9 mouse cellular contexts compared by ENCODE assay signal in genomic region chr8:70893656-70894384, GRCm38 (mm10). TPM values are rescaled to one million over a fixed set of nuclear protein-coding genes. Genes with fewer than 3 reads are reported as not detected.
DNase-seq lines count a peak whose midpoint lies in the region; ATAC-seq and TF ChIP-seq lines count a peak whose summit lies in the region.
"Had no signal": no experiment of that assay in that cellular context is flagged by ENCODE, and none has a peak within 500 bp of the region (broad histone marks: within the 10 kb centered on the region; RNA-seq: fewer than 3 reads in every experiment).

No protein-coding gene starts in this region.

- peak; percentile 66 to 74 for DNase-seq in heart, adult 2 months
- peak; percentile 75 for DNase-seq in Muller cell, postnatal 12 days (ENCODE audit: inconsistent ontology term)
- peak; percentile 64 to 78 for DNase-seq in heart, postnatal 36 days
- peak; percentile 84 for DNase-seq in left cerebral cortex, postnatal 4 days
- peak; percentile 91 for DNase-seq in midbrain, embryonic 14.5 days
- DNase-seq in thymus, postnatal 0 days (ENCODE audit: low spot score), result peak; percentile 83

- peak; percentile 86 for TF ChIP-seq CTCF in heart, adult 2 months (IDR thresholded peaks at IDR 0.05)

- no peaks in the 10 kb centered on the region for H3K9me3 ChIP-seq in heart, embryonic 11.5 days (replicated peaks; ENCODE audit: control insufficient read depth, low read length)
- no peaks in the 10 kb centered on the region for H3K9me3 ChIP-seq in midbrain, embryonic 14.5 days (ENCODE audit: control insufficient read depth, low read length)
- H3K9me3 ChIP-seq: limb, embryonic 15.5 days had no signal

- no peak overlapping the region for H3K4me3 ChIP-seq in heart, adult 2 months
- H3K4me3 ChIP-seq in heart, embryonic 11.5 days (ENCODE audit: low read depth, low read length), result no peak overlapping the region
- H3K4me3 ChIP-seq in midbrain, embryonic 14.5 days (replicated peaks; ENCODE audit: low read depth, low read length), result no peak overlapping the region
- H3K4me3 ChIP-seq: limb, embryonic 15.5 days had no signal

- intact Hi-C loops in heart, adult 2 months (cut with DNase I), result loop anchor here (1.0 kb wide), 2 partner anchors 21 to 50 kb away; partner anchors contain the start of gene Ccdc124
- intact Hi-C loops in heart, postnatal 36 days (cut with DNase I), result loop anchor here (1.0 kb wide), 1 partner anchor 21 kb away; the partner anchor contains the start of gene Ccdc124
- intact Hi-C loops in left cerebral cortex, postnatal 4 days (cut with DNase I), result loop anchor here (10.0 kb wide), 1 partner anchor 471 kb away; the partner anchor contains the start of gene Use1

- H3K27ac ChIP-seq in heart, adult 2 months, result no peak overlapping the region
- no peak overlapping the region for H3K27ac ChIP-seq in heart, embryonic 11.5 days (ENCODE audit: low read depth, low read length)
- H3K27ac ChIP-seq in midbrain, embryonic 14.5 days (replicated peaks; ENCODE audit: low read depth, low read length), result no peak overlapping the region
- H3K27ac ChIP-seq: limb, embryonic 15.5 days had no signal

- peaks cover 2% of the 10 kb centered on the region; the same call in 1 of the 2 replicates for H3K36me3 ChIP-seq in heart, adult 2 months (ENCODE audit: control insufficient read depth, insufficient read depth, low read length)
- H3K36me3 ChIP-seq in heart, embryonic 11.5 days (ENCODE audit: control insufficient read depth, insufficient read depth, low read length), result peaks cover 18% of the 10 kb centered on the region
- H3K36me3 ChIP-seq in midbrain, embryonic 14.5 days (ENCODE audit: control insufficient read depth, insufficient read depth, low read length), result peaks cover 31% of the 10 kb centered on the region

- H3K9ac ChIP-seq in heart, adult 2 months (ENCODE audit: low read depth, low read length), result no peak overlapping the region
- H3K9ac ChIP-seq in heart, embryonic 11.5 days (ENCODE audit: low read depth, low read length), result no peak overlapping the region
- no peak overlapping the region for H3K9ac ChIP-seq in midbrain, embryonic 14.5 days (replicated peaks; ENCODE audit: low read length)
- H3K9ac ChIP-seq: limb, embryonic 15.5 days had no signal

- TF ChIP-seq POLR2A in heart, adult 2 months (IDR thresholded peaks at IDR 0.05; ENCODE audit: insufficient read depth, low read depth, low read length), result no peak; the same call in none of the 2 replicates

- ATAC-seq in heart, embryonic 11.5 days (replicated peaks; ENCODE audit: insufficient number of reproducible peaks, low FRiP score, low TSS enrichment), result no peak
- peak; percentile 33 for ATAC-seq in common myeloid progenitor, adult 5-6 weeks (replicated peaks; ENCODE audit: low read depth, poor library complexity, severe bottlenecking)
- no peak for ATAC-seq in midbrain, embryonic 14.5 days (ENCODE audit: low FRiP score, low TSS enrichment)

- peaks cover 6% of the 10 kb centered on the region for H3K4me1 ChIP-seq in heart, adult 2 months (ENCODE audit: control insufficient read depth, insufficient read depth, low read length)
- peaks cover 17% of the 10 kb centered on the region for H3K4me1 ChIP-seq in heart, embryonic 11.5 days (ENCODE audit: control insufficient read depth, insufficient read depth, low read length)
- H3K4me1 ChIP-seq in midbrain, embryonic 14.5 days (ENCODE audit: control insufficient read depth, insufficient read depth, low read length), result peaks cover 8% of the 10 kb centered on the region

- no peak overlapping the region for H3K4me2 ChIP-seq in heart, embryonic 11.5 days
- no peak overlapping the region for H3K4me2 ChIP-seq in midbrain, embryonic 14.5 days (ENCODE audit: low read length)
- H3K4me2 ChIP-seq: limb, embryonic 15.5 days had no signal

- no peak for TF ChIP-seq EP300 in heart, adult 2 months (IDR thresholded peaks at IDR 0.05; ENCODE audit: insufficient read depth, low read depth, low read length)

- H3K79me2 ChIP-seq in heart, adult 2 months (replicated peaks; ENCODE audit: control insufficient read depth, insufficient read depth, low read length), result peaks cover 5% of the 10 kb centered on the region

- 42% methylated on average over 12 of the region's 12 CpGs for WGBS in heart, adult 2 months
- 29% methylated on average over 12 of the region's 12 CpGs for whole genome bisulfite sequencing in heart, embryonic 11.5 days (ENCODE audit: insufficient replicate concordance)
- 28% methylated on average over 12 of the region's 12 CpGs for WGBS in midbrain, embryonic 14.5 days

- H3K27me3 ChIP-seq in heart, adult 2 months (ENCODE audit: control insufficient read depth, insufficient read depth, low read length), result peaks cover 11% of the 10 kb centered on the region
- H3K27me3 ChIP-seq in heart, embryonic 11.5 days (ENCODE audit: control insufficient read depth, insufficient read depth, low read length), result peaks cover 51% of the 10 kb centered on the region
- peaks cover 45% of the 10 kb centered on the region for H3K27me3 ChIP-seq in midbrain, embryonic 14.5 days (ENCODE audit: control insufficient read depth, insufficient read depth, low read length)

RNA-seq across cellular contexts. Expression of gene Slc5a5, which starts 1.3 kb away (rescaled TPM):
- total RNA-seq in heart, adult 2 months (2021), result not detected
- 0.18 TPM in 2 replicates for polyA plus RNA-seq in heart, adult 2 months (2012; rRNA removed)
- polyA plus RNA-seq in heart, embryonic 11.5 days (2014; fragmentation: Nextera tagmentation; extraction: Ambion mirVana), result 0.06 TPM in 1 of 2 replicates, not detected in the other
- 0.10 and 0.14 TPM in 2 replicates for total RNA-seq in common myeloid progenitor, adult 5-6 weeks (2017)
- total RNA-seq in heart, postnatal 36 days (2021), result not detected
- 1 to 10 TPM; 4.4 to 4.5 TPM for total RNA-seq in left cerebral cortex, postnatal 4 days (2021)
- 0.40 and 0.96 TPM in 2 replicates for polyA plus RNA-seq in midbrain, embryonic 14.5 days (2014; fragmentation: Nextera tagmentation; extraction: Ambion mirVana)
- 0.49 and 1.6 TPM in 2 replicates for polyA plus RNA-seq in thymus, postnatal 0 days (2015; fragmentation: Nextera tagmentation; extraction: Ambion mirVana)

RNA-seq across cellular contexts. Expression of gene Rpl18a, which starts 3.4 kb away (rescaled TPM):
- total RNA-seq in heart, adult 2 months (2021), result 1,000 to 10,000 TPM in 1 of 2 experiments, 100 to 1,000 TPM in 1; 909 to 1,075 TPM
- polyA plus RNA-seq in heart, adult 2 months (2012; rRNA removed), result 1,802 and 2,387 TPM in 2 replicates
- 2,782 and 3,146 TPM in 2 replicates for polyA plus RNA-seq in heart, embryonic 11.5 days (2014; fragmentation: Nextera tagmentation; extraction: Ambion mirVana)
- total RNA-seq in common myeloid progenitor, adult 5-6 weeks (2017), result 2,479 and 2,482 TPM in 2 replicates
- 100 to 1,000 TPM; 895 to 990 TPM for total RNA-seq in heart, postnatal 36 days (2021)
- total RNA-seq in left cerebral cortex, postnatal 4 days (2021), result 1,000 to 10,000 TPM in 1 of 2 experiments, 100 to 1,000 TPM in 1; 955 to 1,024 TPM
- polyA plus RNA-seq in midbrain, embryonic 14.5 days (2014; fragmentation: Nextera tagmentation; extraction: Ambion mirVana), result 2,701 and 2,857 TPM in 2 replicates
- polyA plus RNA-seq in thymus, postnatal 0 days (2015; fragmentation: Nextera tagmentation; extraction: Ambion mirVana), result 6,882 and 7,160 TPM in 2 replicates

RNA-seq across cellular contexts. Expression of gene Map1s, which starts 11.9 kb away (rescaled TPM):
- total RNA-seq in heart, adult 2 months (2021), result 10 to 100 TPM; 17.8 to 21.3 TPM
- polyA plus RNA-seq in heart, adult 2 months (2012; rRNA removed), result 12.0 and 20.2 TPM in 2 replicates
- polyA plus RNA-seq in heart, embryonic 11.5 days (2014; fragmentation: Nextera tagmentation; extraction: Ambion mirVana), result 26.0 and 31.1 TPM in 2 replicates
- 14.0 and 15.0 TPM in 2 replicates for total RNA-seq in common myeloid progenitor, adult 5-6 weeks (2017)
- 10 to 100 TPM; 18.1 to 20.3 TPM for total RNA-seq in heart, postnatal 36 days (2021)
- total RNA-seq in left cerebral cortex, postnatal 4 days (2021), result 10 to 100 TPM; 79.8 to 84.0 TPM
- 46.5 and 54.0 TPM in 2 replicates for polyA plus RNA-seq in midbrain, embryonic 14.5 days (2014; fragmentation: Nextera tagmentation; extraction: Ambion mirVana)
- 45.0 and 45.3 TPM in 2 replicates for polyA plus RNA-seq in thymus, postnatal 0 days (2015; fragmentation: Nextera tagmentation; extraction: Ambion mirVana)

RNA-seq across cellular contexts. Expression of gene Ccdc124, which starts 20.1 kb away (rescaled TPM):
- total RNA-seq in heart, adult 2 months (2021), result 10 to 100 TPM; 44.6 to 49.1 TPM
- polyA plus RNA-seq in heart, adult 2 months (2012; rRNA removed), result 26.8 and 40.7 TPM in 2 replicates
- 102 and 109 TPM in 2 replicates for polyA plus RNA-seq in heart, embryonic 11.5 days (2014; fragmentation: Nextera tagmentation; extraction: Ambion mirVana)
- 28.6 and 40.6 TPM in 2 replicates for total RNA-seq in common myeloid progenitor, adult 5-6 weeks (2017)
- total RNA-seq in heart, postnatal 36 days (2021), result 10 to 100 TPM; 45.2 to 49.4 TPM
- 10 to 100 TPM; 86.2 to 89.3 TPM for total RNA-seq in left cerebral cortex, postnatal 4 days (2021)
- polyA plus RNA-seq in midbrain, embryonic 14.5 days (2014; fragmentation: Nextera tagmentation; extraction: Ambion mirVana), result 149 and 178 TPM in 2 replicates
- polyA plus RNA-seq in thymus, postnatal 0 days (2015; fragmentation: Nextera tagmentation; extraction: Ambion mirVana), result 93.8 and 98.6 TPM in 2 replicates

RNA-seq across cellular contexts. Expression of gene Kcnn1, which starts 30.8 kb away (rescaled TPM):
- total RNA-seq in heart, adult 2 months (2021), result 10 to 100 TPM; 12.6 to 14.7 TPM
- 21.5 and 29.0 TPM in 2 replicates for polyA plus RNA-seq in heart, adult 2 months (2012; rRNA removed)
- polyA plus RNA-seq in heart, embryonic 11.5 days (2014; fragmentation: Nextera tagmentation; extraction: Ambion mirVana), result 0.55 and 1.1 TPM in 2 replicates
- total RNA-seq in common myeloid progenitor, adult 5-6 weeks (2017), result 0.18 and 1.3 TPM in 2 replicates
- 10 to 100 TPM; 10.4 to 13.6 TPM for total RNA-seq in heart, postnatal 36 days (2021)
- 10 to 100 TPM; 29.6 to 48.2 TPM for total RNA-seq in left cerebral cortex, postnatal 4 days (2021)
- 13.3 and 16.0 TPM in 2 replicates for polyA plus RNA-seq in midbrain, embryonic 14.5 days (2014; fragmentation: Nextera tagmentation; extraction: Ambion mirVana)
- 0.36 and 0.85 TPM in 2 replicates for polyA plus RNA-seq in thymus, postnatal 0 days (2015; fragmentation: Nextera tagmentation; extraction: Ambion mirVana)
